Mouse (Mus musculus) small intestine, adult 2 months (tissue): ENCODE measurements around the gene Pif1.

Experiments
- CTCF ChIP-seq: fragments of 200-500 bp; IDR thresholded peaks from 2 replicates; pipeline ENCODE4 v1.5.1; 2012; ENCODE audit warnings: low read depth, mild to moderate bottlenecking, control low read depth, inconsistent platforms, low read length, moderate library complexity, mixed read lengths; ENCODE audit not compliant: insufficient replicate concordance, insufficient read length; ENCODE audit errors: extremely low read depth
- POLR2A ChIP-seq: fragments of 200-500 bp; IDR thresholded peaks from 2 replicates; pipeline ENCODE4 v1.6.1; 2012; ENCODE audit warnings: low read depth, mild to moderate bottlenecking, control low read depth, inconsistent platforms, low read length, moderate library complexity

DNA sequence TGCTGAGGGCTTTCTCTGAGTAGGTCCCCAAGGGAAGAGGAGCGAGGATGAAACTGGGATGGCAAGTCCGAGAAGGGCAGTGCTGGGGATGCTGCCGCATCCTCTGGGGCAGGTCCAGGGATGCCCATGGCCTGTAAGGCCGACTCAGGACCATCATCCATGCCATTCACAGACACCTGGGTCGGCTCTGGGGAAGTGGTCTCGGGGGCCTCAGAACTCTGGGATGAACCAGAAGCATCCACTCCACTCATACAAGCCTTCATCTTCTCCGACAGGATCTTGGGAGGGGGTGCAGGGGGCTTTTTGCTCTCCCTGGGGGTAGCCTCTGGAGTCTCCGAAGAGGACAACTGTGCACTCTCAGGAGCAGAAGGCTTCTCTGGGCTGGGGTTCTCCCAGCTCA, 30.6 kb upstream of the Pif1 start:
- TF ChIP-seq CTCF (no peak), POLR2A (no peak)
